Mouse (Mus musculus) CD4-positive, CD25-positive, alpha-beta regulatory T cell (primary cell): ENCODE data around the gene Mum1. TPM values are rescaled to one million over a fixed set of nuclear protein-coding genes. Genes with fewer than 3 reads are reported as not detected.

ENCODE experiments used
- polyA plus RNA-seq: library from polyadenylated mRNA; unstranded; fragments of 100-300 nt; shearing (Covaris generic); gene quantifications from one replicate; pipeline ENCODE4 v1.2.1, GENCODE M21; 2017

The Mum1 gene
- 119 TPM for polyA plus RNA-seq

DNA sequence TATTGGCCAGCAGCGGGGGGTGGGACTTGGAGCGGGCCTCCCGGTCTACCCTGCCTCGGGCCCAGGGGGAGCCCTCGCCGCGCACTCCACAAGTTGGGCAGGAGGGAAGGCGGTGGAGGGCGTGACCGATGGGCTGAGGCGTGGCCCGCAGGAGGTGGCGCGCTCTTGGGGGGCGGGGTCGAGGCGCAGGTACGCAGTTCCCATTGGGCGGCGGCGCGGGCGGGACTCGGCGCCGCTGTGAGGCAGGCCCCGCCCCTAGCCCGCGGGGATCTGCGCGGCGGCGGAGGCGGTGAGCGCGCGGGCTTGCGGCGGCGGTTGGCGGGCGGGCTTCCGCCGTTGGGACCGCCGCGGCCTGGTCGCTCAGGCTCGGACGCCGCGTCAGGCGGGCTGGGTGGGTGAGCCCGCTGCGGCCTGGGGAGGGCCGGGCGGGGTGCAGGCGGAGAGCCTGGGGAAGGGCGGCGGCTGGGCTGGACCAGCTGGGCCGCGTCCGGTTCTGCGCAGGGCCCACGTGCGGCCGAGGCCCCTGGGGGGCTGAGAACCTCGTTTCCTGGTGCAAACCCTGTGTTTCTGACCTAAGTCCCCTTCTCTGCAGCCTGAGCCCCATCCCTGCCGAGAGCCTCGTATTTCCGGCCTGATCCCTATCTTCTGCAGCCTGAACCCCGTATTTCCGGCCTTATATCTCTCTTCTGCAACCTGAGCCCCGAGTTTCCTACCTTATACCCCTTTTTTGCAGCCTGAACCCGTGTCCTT lies at the start of gene Mum1:
TSS of gene Mum1 (plus strand) at position 19 of the 750 bp plus-strand sequence.

DNA sequence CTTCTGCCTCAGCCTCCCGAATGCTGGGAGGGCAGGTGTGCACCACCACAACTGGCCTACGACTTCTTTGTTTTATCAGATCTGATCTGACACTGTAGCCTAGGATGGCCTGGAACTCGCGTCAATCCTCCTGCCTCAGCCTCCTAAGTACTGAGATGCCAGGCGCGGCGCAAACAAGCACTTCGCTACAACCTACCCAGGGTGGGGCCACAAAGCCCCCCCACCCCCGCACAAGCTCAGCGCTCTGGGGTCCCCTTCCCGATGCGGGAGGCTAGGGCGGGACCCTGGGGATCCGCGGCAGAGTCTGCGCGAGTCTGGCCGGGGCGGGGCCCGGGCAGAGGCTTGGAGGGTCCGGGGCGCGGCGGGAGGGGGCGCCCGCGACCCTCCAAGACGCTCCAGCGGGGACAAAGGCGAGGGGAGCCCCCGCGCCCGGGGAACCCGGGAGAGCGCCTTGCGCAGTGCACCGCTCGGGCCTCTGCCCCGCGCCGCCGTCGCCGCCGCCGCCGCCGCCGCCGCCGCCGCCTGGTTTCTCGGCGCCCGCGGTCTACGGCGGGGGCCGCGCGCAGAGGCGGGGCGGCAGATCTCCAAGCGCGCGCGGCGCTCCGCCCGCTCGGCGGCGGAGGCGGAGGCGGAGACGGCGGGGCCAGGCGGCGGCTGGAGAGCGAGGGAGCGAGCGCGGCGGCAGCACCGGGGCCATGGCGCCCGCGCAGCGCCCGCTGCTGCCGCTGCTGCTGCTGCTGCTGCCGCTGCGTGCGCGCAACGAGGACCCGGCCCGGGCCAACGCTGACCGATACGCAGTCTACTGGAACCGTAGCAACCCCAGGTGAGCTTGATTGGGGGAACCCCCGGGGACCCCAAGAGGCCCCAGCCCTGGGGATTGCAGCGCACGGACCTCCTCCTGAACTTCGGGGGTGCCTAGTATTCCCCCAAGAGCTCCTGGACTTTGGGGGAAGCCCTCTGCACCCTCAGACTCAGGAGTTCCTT lies 46.9 kb upstream of the Mum1 start, which contains the start of gene Efna2:
TSS of gene Efna2 (plus strand) at position 415 of the 984 bp plus-strand sequence.

GRCm38 (mm10) chr10:80248971-80249640 lies 22.9 kb downstream of the Mum1 start, which contains the start of gene Ndufs7:
Gene Ndufs7 (plus strand): TSS chr10:80249121.

DNA sequence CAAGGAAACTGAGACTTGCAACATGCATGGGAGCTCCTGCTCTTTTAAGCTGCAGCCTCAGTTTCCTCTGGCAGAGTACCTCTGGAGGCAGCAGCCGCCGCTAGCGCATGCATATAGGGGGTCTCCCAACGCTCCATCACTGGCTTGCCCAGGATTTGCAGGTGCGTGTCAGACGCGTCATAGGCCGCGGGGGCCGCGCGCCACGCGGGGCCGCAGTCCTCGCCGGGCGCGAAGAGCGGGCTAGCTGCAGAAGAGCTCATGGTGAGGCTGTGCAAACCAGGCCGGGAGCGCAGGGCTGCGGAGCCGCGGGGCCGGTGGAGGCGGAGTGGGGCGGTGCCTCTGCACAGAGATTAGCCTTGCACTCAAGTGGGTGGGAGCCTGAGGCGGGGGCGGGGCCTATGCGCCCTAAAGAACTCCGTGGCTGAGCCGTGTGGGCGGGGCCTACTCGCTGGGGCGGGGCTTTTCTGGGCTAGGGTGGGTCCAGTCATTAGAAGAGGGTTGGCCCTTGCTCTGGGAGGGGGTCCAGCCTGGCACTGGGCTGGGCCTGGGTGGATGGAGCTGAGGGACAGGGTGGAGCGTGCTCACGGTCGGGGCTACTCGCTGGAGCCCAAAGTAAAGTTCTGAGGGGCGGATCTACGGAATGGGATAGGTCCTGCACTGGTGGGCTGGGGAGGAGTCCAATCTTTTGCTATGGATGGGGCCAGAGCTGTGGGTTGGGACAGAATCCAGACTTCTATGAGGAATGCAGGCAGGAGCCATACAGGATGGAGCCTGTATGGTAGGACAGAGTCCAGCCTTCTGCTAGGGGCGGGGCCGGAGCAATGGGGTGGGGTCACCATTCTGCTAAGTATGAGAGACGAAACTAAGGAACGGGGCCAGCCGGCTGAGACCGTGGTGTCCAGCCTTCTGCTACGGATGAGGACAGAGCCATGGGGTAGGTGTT lies 34.7 kb downstream of the Mum1 start, which contains the start of the genes Gamt and Dazap1:
TSS of gene Gamt (minus strand) at position 371 of the 943 bp plus-strand sequence.
TSS of gene Dazap1 (plus strand) at position 845 of the 943 bp plus-strand sequence.

DNA sequence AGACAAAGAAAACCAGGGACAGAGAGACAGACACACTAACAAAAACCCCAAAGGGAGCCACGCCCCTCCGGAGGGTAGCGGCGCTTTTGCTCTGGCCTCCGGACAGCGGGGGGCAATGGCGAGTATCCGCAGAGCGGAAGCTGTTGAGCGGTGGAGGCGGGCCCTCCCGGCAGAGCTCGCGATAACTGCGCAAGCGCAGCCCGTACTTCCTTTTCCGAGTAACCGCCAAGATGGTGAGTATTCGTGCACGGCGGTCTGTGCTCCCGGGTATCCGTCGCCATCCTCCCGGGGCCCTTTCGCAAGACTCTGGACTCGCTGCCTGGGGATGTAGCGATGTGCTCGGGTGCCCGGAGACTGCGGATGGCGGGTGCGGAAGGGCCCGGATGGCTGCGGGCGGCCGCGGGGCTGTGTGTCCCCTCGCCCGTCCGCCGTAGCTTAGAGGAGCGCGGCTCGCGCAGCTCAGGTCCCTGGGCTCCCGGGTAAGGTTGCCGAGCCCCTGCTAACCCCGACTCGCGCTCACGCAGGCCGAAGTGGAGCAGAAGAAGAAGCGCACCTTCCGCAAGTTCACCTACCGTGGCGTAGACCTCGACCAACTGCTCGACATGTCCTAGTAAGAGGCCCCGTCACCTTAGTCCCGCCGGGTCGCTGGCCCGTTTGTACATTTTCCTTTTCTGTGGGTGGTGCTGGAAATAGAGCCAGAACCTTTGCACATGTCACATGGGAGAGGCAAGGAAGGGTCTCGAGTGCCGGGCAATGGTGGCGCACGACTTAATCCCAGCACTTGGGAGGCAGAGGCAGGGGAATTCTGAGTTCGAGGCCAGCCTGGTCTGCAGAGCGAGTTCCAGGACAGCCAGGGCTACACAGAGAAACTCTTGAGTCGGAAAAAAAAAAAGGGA lies 66.3 kb downstream of the Mum1 start, which contains the start of gene Rps15:
TSS of gene Rps15 (plus strand) at position 203 of the 896 bp plus-strand sequence.

Other genes starting within 250 kb of the Mum1 start
- 32.9 TPM for gene Tmem259, start 242.1 kb upstream of the Mum1 start, polyA plus RNA-seq
- 937 TPM for gene Cnn2, start 237.8 kb upstream of the Mum1 start, polyA plus RNA-seq
- 60.9 TPM for gene Abca7, start 229.9 kb upstream of the Mum1 start, polyA plus RNA-seq
- 916 TPM for gene Arhgap45, start 209.8 kb upstream of the Mum1 start, polyA plus RNA-seq
- 195 TPM for gene Polr2e, start 186.6 kb upstream of the Mum1 start, polyA plus RNA-seq
- 441 TPM for gene Gpx4, start 179.3 kb upstream of the Mum1 start, polyA plus RNA-seq
- gene Sbno2, start 120.9 kb upstream of the Mum1 start, polyA plus RNA-seq = 59.4 TPM
- 47.2 TPM for gene Stk11, start 110.6 kb upstream of the Mum1 start, polyA plus RNA-seq
- 400 TPM for gene Atp5d, start 87.8 kb upstream of the Mum1 start, polyA plus RNA-seq
- 3.4 TPM for gene Cbarp, start 85.6 kb upstream of the Mum1 start, polyA plus RNA-seq
- gene Midn, start 78.2 kb upstream of the Mum1 start, polyA plus RNA-seq = 5.6 TPM
- 228 TPM for gene Cirbp, start 60.4 kb upstream of the Mum1 start, polyA plus RNA-seq
- gene 1600002K03Rik, start 53.5 kb upstream of the Mum1 start, polyA plus RNA-seq = 21.5 TPM
- 0.17 TPM for gene Efna2, start 47.0 kb upstream of the Mum1 start, polyA plus RNA-seq
- 273 TPM for gene Ndufs7, start 22.7 kb downstream of the Mum1 start, polyA plus RNA-seq
- 0.67 TPM for gene Gamt, start 34.6 kb downstream of the Mum1 start, polyA plus RNA-seq
- gene Dazap1, start 35.1 kb downstream of the Mum1 start, polyA plus RNA-seq = 94.1 TPM
- 790 TPM for gene Rps15, start 66.0 kb downstream of the Mum1 start, polyA plus RNA-seq
- gene Apc2, start 69.5 kb downstream of the Mum1 start, polyA plus RNA-seq = 0.24 TPM
- 82.5 TPM for gene 2310011J03Rik, start 94.1 kb downstream of the Mum1 start, polyA plus RNA-seq
- gene Pcsk4, start 103.1 kb downstream of the Mum1 start, polyA plus RNA-seq = 28.8 TPM
- 0.41 TPM for gene Reep6, start 103.5 kb downstream of the Mum1 start, polyA plus RNA-seq
- not detected for gene Adamtsl5, start 122.0 kb downstream of the Mum1 start, polyA plus RNA-seq
- not detected for gene Plk5, start 130.0 kb downstream of the Mum1 start, polyA plus RNA-seq
- 8.7 TPM for gene Mex3d, start 161.2 kb downstream of the Mum1 start, polyA plus RNA-seq
- 184 TPM for gene Mbd3, start 173.1 kb downstream of the Mum1 start, polyA plus RNA-seq
- 234 TPM for gene Uqcr11, start 180.4 kb downstream of the Mum1 start, polyA plus RNA-seq
- gene Tcf3, start 207.2 kb downstream of the Mum1 start, polyA plus RNA-seq = 132 TPM